Mouse (Mus musculus) cortical plate, adult 2 months (tissue): ENCODE results near the gene Adamts14.

Experiments
- CTCF ChIP-seq: fragments of 200-500 bp; IDR thresholded peaks from 2 replicates; pipeline ENCODE4 v1.5.1; 2011; ENCODE audit warnings: mild to moderate bottlenecking, control low read depth, low read length; ENCODE audit not compliant: insufficient read depth; ENCODE audit errors: extremely low read depth
- POLR2A ChIP-seq: fragments of 200-500 bp; IDR thresholded peaks from 2 replicates; pipeline ENCODE4 v1.6.1; 2011; ENCODE audit warnings: mild to moderate bottlenecking, low read length, control low read depth; ENCODE audit not compliant: insufficient read depth; ENCODE audit errors: extremely low read depth

DNA sequence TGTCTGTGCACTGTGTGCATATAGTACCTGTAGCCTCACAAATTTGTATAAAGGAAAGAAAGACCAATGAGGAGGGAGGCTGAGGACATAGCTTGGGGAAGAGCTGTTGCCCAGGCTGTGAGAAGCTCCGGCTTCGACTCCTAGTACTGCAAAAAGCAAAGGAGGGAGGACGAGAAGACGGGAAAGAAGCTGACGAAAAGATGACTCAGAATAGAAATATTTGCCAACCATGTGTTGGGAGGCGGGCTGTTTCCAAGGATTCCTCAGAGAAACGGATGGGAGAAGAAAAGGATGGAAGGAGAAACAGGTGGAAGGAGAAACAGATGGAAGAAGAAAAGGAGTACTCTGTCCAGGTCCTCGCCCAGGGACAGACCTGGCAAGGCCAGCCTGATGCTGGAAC, 21.0 kb upstream of the Adamts14 start:
- TF ChIP-seq POLR2A (no peak), CTCF (no peak)
